Mouse (Mus musculus): ENCODE results near the gene Olfr560. TPM values are rescaled to one million over a fixed set of nuclear protein-coding genes. Genes with fewer than 3 reads are reported as not detected.

Gene Olfr560
- polyA plus RNA-seq, 1 experiment from 2014 or later = not detected

Other genes starting within 250 kb of the Olfr560 start
- not detected in 2 replicates for gene Olfr547, start 224.6 kb downstream of the Olfr560 start, polyA plus RNA-seq (2014; fragmentation: Nextera tagmentation; extraction: Ambion mirVana)
- not detected in 2 replicates for gene Olfr548-ps1, start 218.5 kb downstream of the Olfr560 start, polyA plus RNA-seq (2014; fragmentation: Nextera tagmentation; extraction: Ambion mirVana)
- gene Olfr549, start 209.5 kb downstream of the Olfr560 start, polyA plus RNA-seq (2014; fragmentation: Nextera tagmentation; extraction: Ambion mirVana) = not detected in 2 replicates
- 0.81 and 1.2 TPM in 2 replicates for gene Trim21, start 193.9 kb downstream of the Olfr560 start, polyA plus RNA-seq (2014; fragmentation: Nextera tagmentation; extraction: Ambion mirVana)
- gene Olfr550, start 187.9 kb downstream of the Olfr560 start, polyA plus RNA-seq (2014; fragmentation: Nextera tagmentation; extraction: Ambion mirVana) = not detected in 2 replicates
- gene Olfr551, start 167.5 kb downstream of the Olfr560 start, polyA plus RNA-seq (2014; fragmentation: Nextera tagmentation; extraction: Ambion mirVana) = not detected in 2 replicates
- gene Olfr552, start 161.6 kb downstream of the Olfr560 start, polyA plus RNA-seq (2014; fragmentation: Nextera tagmentation; extraction: Ambion mirVana) = not detected in 2 replicates
- gene Olfr553, start 141.1 kb downstream of the Olfr560 start, polyA plus RNA-seq (2014; fragmentation: Nextera tagmentation; extraction: Ambion mirVana) = not detected in 2 replicates
- not detected in 2 replicates for gene Olfr554, start 120.9 kb downstream of the Olfr560 start, polyA plus RNA-seq (2014; fragmentation: Nextera tagmentation; extraction: Ambion mirVana)
- not detected in 2 replicates for gene Olfr555, start 100.5 kb downstream of the Olfr560 start, polyA plus RNA-seq (2014; fragmentation: Nextera tagmentation; extraction: Ambion mirVana)
- gene Olfr556, start 94.5 kb downstream of the Olfr560 start, polyA plus RNA-seq (2014; fragmentation: Nextera tagmentation; extraction: Ambion mirVana) = not detected in 2 replicates
- gene Trim68, start 72.0 kb downstream of the Olfr560 start, polyA plus RNA-seq (2014; fragmentation: Nextera tagmentation; extraction: Ambion mirVana) = 13.5 and 14.2 TPM in 2 replicates
- not detected in 2 replicates for gene Olfr557, start 63.5 kb downstream of the Olfr560 start, polyA plus RNA-seq (2014; fragmentation: Nextera tagmentation; extraction: Ambion mirVana)
- 0.11 TPM in 1 of 2 replicates, not detected in the other for gene Olfr558, start 57.2 kb downstream of the Olfr560 start, polyA plus RNA-seq (2014; fragmentation: Nextera tagmentation; extraction: Ambion mirVana)
- gene Olfr33, start 40.3 kb downstream of the Olfr560 start, polyA plus RNA-seq (2014; fragmentation: Nextera tagmentation; extraction: Ambion mirVana) = not detected in 2 replicates
- not detected in 2 replicates for gene Olfr559, start 31.9 kb downstream of the Olfr560 start, polyA plus RNA-seq (2014; fragmentation: Nextera tagmentation; extraction: Ambion mirVana)
- 0.31 and 0.39 TPM in 2 replicates for gene Olfr78, start 105 bp upstream of the Olfr560 start, polyA plus RNA-seq (2014; fragmentation: Nextera tagmentation; extraction: Ambion mirVana)
- not detected in 2 replicates for gene Olfr561, start 11.9 kb upstream of the Olfr560 start, polyA plus RNA-seq (2014; fragmentation: Nextera tagmentation; extraction: Ambion mirVana)
- not detected in 2 replicates for gene Olfr564, start 44.1 kb upstream of the Olfr560 start, polyA plus RNA-seq (2014; fragmentation: Nextera tagmentation; extraction: Ambion mirVana)
- not detected in 2 replicates for gene Olfr566, start 99.4 kb upstream of the Olfr560 start, polyA plus RNA-seq (2014; fragmentation: Nextera tagmentation; extraction: Ambion mirVana)
- gene Olfr568, start 117.8 kb upstream of the Olfr560 start, polyA plus RNA-seq (2014; fragmentation: Nextera tagmentation; extraction: Ambion mirVana) = not detected in 2 replicates
- gene Olfr569, start 131.5 kb upstream of the Olfr560 start, polyA plus RNA-seq (2014; fragmentation: Nextera tagmentation; extraction: Ambion mirVana) = not detected in 2 replicates
- gene Olfr570, start 135.2 kb upstream of the Olfr560 start, polyA plus RNA-seq (2014; fragmentation: Nextera tagmentation; extraction: Ambion mirVana) = not detected in 2 replicates
- not detected in 2 replicates for gene Olfr571, start 158.2 kb upstream of the Olfr560 start, polyA plus RNA-seq (2014; fragmentation: Nextera tagmentation; extraction: Ambion mirVana)
- not detected in 2 replicates for gene Olfr572, start 165.0 kb upstream of the Olfr560 start, polyA plus RNA-seq (2014; fragmentation: Nextera tagmentation; extraction: Ambion mirVana)
- gene Olfr573-ps1, start 183.2 kb upstream of the Olfr560 start, polyA plus RNA-seq (2014; fragmentation: Nextera tagmentation; extraction: Ambion mirVana) = not detected in 2 replicates
- not detected in 2 replicates for gene Olfr574, start 189.1 kb upstream of the Olfr560 start, polyA plus RNA-seq (2014; fragmentation: Nextera tagmentation; extraction: Ambion mirVana)
- not detected in 2 replicates for gene Olfr575, start 199.4 kb upstream of the Olfr560 start, polyA plus RNA-seq (2014; fragmentation: Nextera tagmentation; extraction: Ambion mirVana)
- gene Olfr576, start 203.3 kb upstream of the Olfr560 start, polyA plus RNA-seq (2014; fragmentation: Nextera tagmentation; extraction: Ambion mirVana) = not detected in 2 replicates
- gene Olfr577, start 216.6 kb upstream of the Olfr560 start, polyA plus RNA-seq (2014; fragmentation: Nextera tagmentation; extraction: Ambion mirVana) = not detected in 2 replicates
- gene Olfr578, start 230.0 kb upstream of the Olfr560 start, polyA plus RNA-seq (2014; fragmentation: Nextera tagmentation; extraction: Ambion mirVana) = not detected in 2 replicates